Mouse (Mus musculus): Measurements from ENCODE around the gene B3galt6. TPM values are rescaled to one million over a fixed set of nuclear protein-coding genes. Genes with fewer than 3 reads are reported as not detected.

Gene B3galt6
- polyA plus RNA-seq, 2 experiments = 11.3 to 18.8 TPM

- H3K36me3 ChIP-seq (ENCODE audit: control insufficient read depth, insufficient read depth, low read length) = no peaks in the 10 kb centered on the region
- no peaks in the 10 kb centered on the region for H3K4me1 ChIP-seq (ENCODE audit: control insufficient read depth, insufficient read depth, low read length)
- WGBS = 82% methylated on average over 6 of the region's 6 CpGs
- H3K4me3 ChIP-seq (replicated peaks; ENCODE audit: low read length) = no peak overlapping the region
- H3K27me3 ChIP-seq (ENCODE audit: control insufficient read depth, insufficient read depth, low read length) = no peaks in the 10 kb centered on the region
- no peaks in the 10 kb centered on the region for H3K9me3 ChIP-seq (ENCODE audit: control insufficient read depth, low read length)
- ATAC-seq (ENCODE audit: low FRiP score, low read depth) = no peak
- DNase-seq (ENCODE audit: low spot score) = no peak
- TF ChIP-seq POLR2A (IDR thresholded peaks at IDR 0.05; ENCODE audit: borderline replicate concordance, extremely low read depth, insufficient read depth, insufficient read length) = no peak
- H3K27ac ChIP-seq (replicated peaks; ENCODE audit: low read depth, low read length) = no peak overlapping the region
- no peak overlapping the region for H3K9ac ChIP-seq (ENCODE audit: low read depth, low read length, severe bottlenecking)
- H3K4me2 ChIP-seq (replicated peaks; ENCODE audit: low read depth, low read length, severe bottlenecking) = no peak overlapping the region
Observed at GRCm38 (mm10) chr4:155972651-155973050, 19.8 kb downstream of the B3galt6 start.

DNA sequence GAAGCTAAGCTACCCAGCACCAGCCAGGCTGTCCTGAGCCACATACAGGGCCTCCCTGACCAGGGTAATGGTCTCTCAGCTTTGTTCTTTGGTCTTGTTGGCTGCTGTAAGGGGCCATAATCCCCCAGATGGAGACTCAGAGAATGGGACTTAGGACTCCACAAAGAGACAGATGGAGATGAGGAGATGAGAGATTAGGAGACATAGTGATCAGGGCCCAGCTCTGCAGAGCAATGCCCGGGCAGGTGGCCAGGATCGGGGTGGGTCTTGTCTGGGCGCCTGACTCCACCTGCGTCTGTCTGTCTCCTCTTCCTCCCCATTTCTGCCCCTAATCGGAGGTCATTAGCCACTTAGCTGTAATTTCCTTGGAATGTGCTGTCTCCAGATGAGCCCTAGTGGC, 22.2 kb downstream of the B3galt6 start:
- 71% methylated on average over 5 of the region's 5 CpGs for WGBS
- ATAC-seq (ENCODE audit: low FRiP score, low read depth) (no peak), DNase-seq (ENCODE audit: low spot score) (no peak)

GRCm38 (mm10) chr4:155969043-155969653, 23.3 kb downstream of the B3galt6 start:
- WGBS = 84% methylated on average over 13 of the region's 13 CpGs
- no peaks in the 10 kb centered on the region for H3K4me1 ChIP-seq (ENCODE audit: control insufficient read depth, insufficient read depth, low read length)
- DNase-seq (ENCODE audit: low spot score) (no peak), ATAC-seq (ENCODE audit: low FRiP score, low read depth) (no peak)
- H3K9ac ChIP-seq (ENCODE audit: low read depth, low read length, severe bottlenecking) = no peak overlapping the region
- no peaks in the 10 kb centered on the region for H3K9me3 ChIP-seq (ENCODE audit: control insufficient read depth, low read length)
- no peak overlapping the region for H3K27ac ChIP-seq (replicated peaks; ENCODE audit: low read depth, low read length)
- no peaks in the 10 kb centered on the region for H3K27me3 ChIP-seq (ENCODE audit: control insufficient read depth, insufficient read depth, low read length)
- peaks cover 27% of the 10 kb centered on the region for H3K36me3 ChIP-seq (ENCODE audit: control insufficient read depth, insufficient read depth, low read length)
- no peak overlapping the region for H3K4me2 ChIP-seq (replicated peaks; ENCODE audit: low read depth, low read length, severe bottlenecking)
- no peak overlapping the region for H3K4me3 ChIP-seq (replicated peaks; ENCODE audit: low read length)
- TF ChIP-seq POLR2A (IDR thresholded peaks at IDR 0.05; ENCODE audit: borderline replicate concordance, extremely low read depth, insufficient read depth, insufficient read length) = no peak

More for the DNA sequence above, 22.2 kb downstream of the B3galt6 start:
- peaks cover 19% of the 10 kb centered on the region for H3K36me3 ChIP-seq (ENCODE audit: control insufficient read depth, insufficient read depth, low read length)
- no peak overlapping the region for H3K9ac ChIP-seq (ENCODE audit: low read depth, low read length, severe bottlenecking)
- H3K4me2 ChIP-seq (replicated peaks; ENCODE audit: low read depth, low read length, severe bottlenecking) = no peak overlapping the region
- no peaks in the 10 kb centered on the region for H3K9me3 ChIP-seq (ENCODE audit: control insufficient read depth, low read length)
- H3K27me3 ChIP-seq (ENCODE audit: control insufficient read depth, insufficient read depth, low read length) = no peaks in the 10 kb centered on the region
- no peak for TF ChIP-seq POLR2A (IDR thresholded peaks at IDR 0.05; ENCODE audit: borderline replicate concordance, extremely low read depth, insufficient read depth, insufficient read length)
- no peaks in the 10 kb centered on the region for H3K4me1 ChIP-seq (ENCODE audit: control insufficient read depth, insufficient read depth, low read length)
- H3K27ac ChIP-seq (replicated peaks; ENCODE audit: low read depth, low read length) = no peak overlapping the region
- no peak overlapping the region for H3K4me3 ChIP-seq (replicated peaks; ENCODE audit: low read length)

- ATAC-seq (ENCODE audit: low FRiP score, low read depth) = no peak
- Histone ChIP-seq H3K4me2 (replicated peaks; ENCODE audit: low read depth, low read length, severe bottlenecking) (no peak overlapping the region), H3K36me3 (ENCODE audit: control insufficient read depth, insufficient read depth, low read length) (peaks cover 31% of the 10 kb centered on the region), H3K4me3 (replicated peaks; ENCODE audit: low read length) (no peak overlapping the region), H3K27me3 (ENCODE audit: control insufficient read depth, insufficient read depth, low read length) (no peaks in the 10 kb centered on the region), H3K27ac (replicated peaks; ENCODE audit: low read depth, low read length) (no peak overlapping the region), H3K9ac (ENCODE audit: low read depth, low read length, severe bottlenecking) (no peak overlapping the region), H3K4me1 (ENCODE audit: control insufficient read depth, insufficient read depth, low read length) (peaks cover 12% of the 10 kb centered on the region; the same call in 1 of the 2 replicates), H3K9me3 (ENCODE audit: control insufficient read depth, low read length) (no peaks in the 10 kb centered on the region)
- no peak for TF ChIP-seq POLR2A (IDR thresholded peaks at IDR 0.05; ENCODE audit: borderline replicate concordance, extremely low read depth, insufficient read depth, insufficient read length)
- WGBS = 95% methylated on average over 11 of the region's 11 CpGs
- no peak for DNase-seq (ENCODE audit: low spot score)
Observed at GRCm38 (mm10) chr4:155964396-155964795, 28.1 kb downstream of the B3galt6 start.

DNA sequence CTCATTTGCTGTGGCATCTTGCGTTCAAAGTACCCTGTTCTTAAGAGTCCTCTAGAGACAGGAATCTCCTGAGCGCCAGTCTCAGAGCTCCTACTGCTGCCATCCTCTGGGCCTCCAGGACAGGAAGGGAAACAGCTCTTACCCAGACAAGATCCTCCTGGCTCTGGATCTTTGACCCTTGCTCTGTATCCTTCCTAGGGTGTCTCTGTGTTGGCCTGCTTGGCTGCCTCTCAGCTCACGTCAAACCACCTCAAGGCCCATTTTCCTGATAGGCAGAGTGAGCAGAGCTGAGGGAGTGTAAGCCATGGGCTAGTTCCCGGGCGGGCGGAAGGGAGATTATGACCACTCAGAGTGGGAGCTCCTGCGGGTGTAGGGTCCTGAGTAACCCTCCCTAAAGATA, 29.3 kb downstream of the B3galt6 start:
- Histone ChIP-seq H3K36me3 (ENCODE audit: control insufficient read depth, insufficient read depth, low read length) (peaks cover 41% of the 10 kb centered on the region), H3K27me3 (ENCODE audit: control insufficient read depth, insufficient read depth, low read length) (no peaks in the 10 kb centered on the region), H3K4me2 (replicated peaks; ENCODE audit: low read depth, low read length, severe bottlenecking) (peak overlapping the region; percentile 94), H3K27ac (replicated peaks; ENCODE audit: low read depth, low read length) (no peak overlapping the region), H3K9me3 (ENCODE audit: control insufficient read depth, low read length) (no peaks in the 10 kb centered on the region), H3K4me3 (replicated peaks; ENCODE audit: low read length) (peak overlapping the region; percentile 59), H3K4me1 (ENCODE audit: control insufficient read depth, insufficient read depth, low read length) (peaks cover 12% of the 10 kb centered on the region; the same call in 1 of the 2 replicates), H3K9ac (ENCODE audit: low read depth, low read length, severe bottlenecking) (peak overlapping the region; percentile 66)
- no peak for DNase-seq (ENCODE audit: low spot score)
- ATAC-seq (ENCODE audit: low FRiP score, low read depth) = no peak
- 42% methylated on average over 7 of the region's 7 CpGs for WGBS
- no peak for TF ChIP-seq POLR2A (IDR thresholded peaks at IDR 0.05; ENCODE audit: borderline replicate concordance, extremely low read depth, insufficient read depth, insufficient read length)
